Mouse (Mus musculus): ENCODE data around the gene F11. TPM values are rescaled to one million over a fixed set of nuclear protein-coding genes. Genes with fewer than 3 reads are reported as not detected.

Gene F11
- total and polyA plus RNA-seq, 2 experiments: 21.6 to 92.1 TPM

DNA sequence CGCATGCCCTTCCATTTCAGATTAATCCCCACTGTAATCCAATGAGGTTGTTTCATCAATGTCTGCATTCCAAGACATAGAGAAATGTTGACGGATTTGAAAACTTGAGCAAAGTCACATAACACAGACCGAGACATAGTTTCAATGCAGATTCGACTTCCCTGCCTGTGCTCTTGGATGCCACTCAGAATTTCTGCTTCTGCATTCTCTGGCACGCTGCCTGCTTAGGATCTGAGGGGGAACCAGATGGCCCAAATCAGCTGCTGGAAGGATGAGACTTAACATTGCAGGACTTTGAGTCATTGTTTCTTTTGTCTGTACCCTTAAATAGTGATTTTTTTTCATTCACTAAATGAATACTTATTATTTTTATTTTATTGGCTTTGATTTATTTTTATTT is 60.2 kb downstream of the F11 start:
- H3K36me3 ChIP-seq (ENCODE audit: control insufficient read depth, insufficient read depth, low read length): no peaks in the 10 kb centered on the region
- WGBS: 85% methylated on average over 5 of the region's 5 CpGs
- H3K9ac ChIP-seq (ENCODE audit: low read depth, low read length): no peak overlapping the region
- no peaks in the 10 kb centered on the region for H3K27me3 ChIP-seq (ENCODE audit: control insufficient read depth, insufficient read depth, low read length)
- DNase-seq (ENCODE audit: extremely low read depth, low read depth, low spot score): no peak
- no peak overlapping the region for H3K4me3 ChIP-seq (ENCODE audit: insufficient read depth, low read depth, low read length)
- no peak overlapping the region for H3K27ac ChIP-seq (replicated peaks; ENCODE audit: insufficient read depth, low read depth, low read length)
- TF ChIP-seq POLR2A (IDR thresholded peaks at IDR 0.05; ENCODE audit: extremely low read depth, insufficient read depth, low read length) (no peak), CTCF (IDR thresholded peaks at IDR 0.05; ENCODE audit: low read depth, low read length) (no peak)
- no peaks in the 10 kb centered on the region for H3K4me1 ChIP-seq (ENCODE audit: control insufficient read depth, insufficient read depth, low read length)
- H3K79me2 ChIP-seq (ENCODE audit: control insufficient read depth, insufficient read depth, low read length): no peaks in the 10 kb centered on the region

DNA sequence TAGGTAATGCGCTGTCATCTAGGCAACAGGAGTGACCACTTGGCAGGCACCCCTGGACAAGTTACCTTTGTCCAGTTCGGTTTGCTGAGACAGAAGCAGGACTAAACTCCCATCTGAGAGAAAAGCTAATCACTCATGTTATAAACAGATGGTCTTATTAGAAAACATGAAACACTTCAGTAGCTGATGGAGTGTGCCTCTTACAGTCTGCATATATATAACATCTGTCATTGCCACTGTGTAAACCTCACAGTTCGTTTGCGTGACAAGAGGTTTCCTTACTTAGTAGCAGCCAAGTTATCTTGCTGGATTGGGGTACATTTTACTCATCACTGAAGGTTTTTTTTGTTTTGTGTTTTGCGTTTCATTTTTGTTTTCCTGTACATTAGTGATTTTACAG is 64.5 kb downstream of the F11 start:
- no peaks in the 10 kb centered on the region for H3K4me1 ChIP-seq (ENCODE audit: control insufficient read depth, insufficient read depth, low read length)
- H3K27me3 ChIP-seq (ENCODE audit: control insufficient read depth, insufficient read depth, low read length): no peaks in the 10 kb centered on the region
- no peak overlapping the region for H3K27ac ChIP-seq (replicated peaks; ENCODE audit: insufficient read depth, low read depth, low read length)
- 85% methylated on average over 5 of the region's 5 CpGs for WGBS
- no peaks in the 10 kb centered on the region for H3K36me3 ChIP-seq (ENCODE audit: control insufficient read depth, insufficient read depth, low read length)
- TF ChIP-seq POLR2A (IDR thresholded peaks at IDR 0.05; ENCODE audit: extremely low read depth, insufficient read depth, low read length): no peak
- TF ChIP-seq CTCF (IDR thresholded peaks at IDR 0.05; ENCODE audit: low read depth, low read length): no peak
- H3K79me2 ChIP-seq (ENCODE audit: control insufficient read depth, insufficient read depth, low read length): no peaks in the 10 kb centered on the region
- no peak for DNase-seq (ENCODE audit: extremely low read depth, low read depth, low spot score)
- no peak overlapping the region for H3K4me3 ChIP-seq (ENCODE audit: insufficient read depth, low read depth, low read length)
- no peak overlapping the region for H3K9ac ChIP-seq (ENCODE audit: low read depth, low read length)

DNA sequence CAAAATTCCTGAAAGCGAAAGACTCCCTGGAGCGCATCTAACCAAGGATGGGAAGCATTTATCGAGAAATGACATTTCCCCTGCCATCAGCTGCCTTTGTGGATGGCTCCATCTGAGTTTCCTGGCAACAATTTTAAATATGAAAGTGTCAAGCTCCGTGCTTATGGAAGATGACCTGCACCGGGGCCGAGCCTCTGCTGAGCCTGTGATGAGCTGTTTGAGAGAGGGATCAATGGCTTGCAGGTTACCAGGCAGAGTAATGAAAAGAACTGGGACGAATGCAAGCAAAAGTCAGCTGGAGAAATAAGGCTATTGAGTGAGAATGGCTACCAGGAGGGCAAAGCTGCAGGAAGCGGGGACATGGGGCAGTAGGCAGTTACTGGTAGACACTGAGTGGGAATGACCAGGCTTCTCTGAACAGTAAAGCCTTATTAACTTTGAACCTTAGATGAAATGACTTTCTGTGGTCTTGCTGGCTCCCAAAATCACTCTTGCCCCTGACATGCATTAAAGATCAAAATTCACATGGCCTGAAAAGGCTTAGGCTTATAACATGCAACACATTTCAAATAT is 65.8 kb downstream of the F11 start:
- Histone ChIP-seq H3K4me3 (ENCODE audit: insufficient read depth, low read depth, low read length) (no peak overlapping the region), H3K36me3 (ENCODE audit: control insufficient read depth, insufficient read depth, low read length) (no peaks in the 10 kb centered on the region), H3K79me2 (ENCODE audit: control insufficient read depth, insufficient read depth, low read length) (no peaks in the 10 kb centered on the region), H3K27ac (replicated peaks; ENCODE audit: insufficient read depth, low read depth, low read length) (no peak overlapping the region), H3K27me3 (ENCODE audit: control insufficient read depth, insufficient read depth, low read length) (no peaks in the 10 kb centered on the region), H3K4me1 (ENCODE audit: control insufficient read depth, insufficient read depth, low read length) (no peaks in the 10 kb centered on the region), H3K9ac (ENCODE audit: low read depth, low read length) (no peak overlapping the region)
- TF ChIP-seq POLR2A (IDR thresholded peaks at IDR 0.05; ENCODE audit: extremely low read depth, insufficient read depth, low read length) (no peak), CTCF (IDR thresholded peaks at IDR 0.05; ENCODE audit: low read depth, low read length) (no peak)
- no peak for DNase-seq (ENCODE audit: extremely low read depth, low read depth, low spot score)
- WGBS: 82% methylated on average over 8 of the region's 8 CpGs

Other genes with a start within 250 kb of the F11 start
- 0.34 and 0.37 TPM in 2 replicates for gene Mtnr1a, start 192.9 kb downstream of the F11 start, total RNA-seq (2014; rRNA removed)
- gene Mtnr1a, start 192.9 kb downstream of the F11 start, polyA plus RNA-seq (2012; rRNA removed): 0.22 and 0.35 TPM in 2 replicates
- 205 and 206 TPM in 2 replicates for gene Klkb1, start 32.8 kb upstream of the F11 start, total RNA-seq (2014; rRNA removed)
- gene Klkb1, start 32.8 kb upstream of the F11 start, polyA plus RNA-seq (2012; rRNA removed): 62.6 and 67.7 TPM in 2 replicates
- gene Gm45753, start 46.4 kb upstream of the F11 start, total RNA-seq (2014; rRNA removed): 0.37 and 1.3 TPM in 2 replicates
- 0.21 and 0.24 TPM in 2 replicates for gene Gm45753, start 46.4 kb upstream of the F11 start, polyA plus RNA-seq (2012; rRNA removed)
- 170 and 235 TPM in 2 replicates for gene Cyp4v3, start 71.2 kb upstream of the F11 start, total RNA-seq (2014; rRNA removed)
- 60.2 and 66.1 TPM in 2 replicates for gene Cyp4v3, start 71.2 kb upstream of the F11 start, polyA plus RNA-seq (2012; rRNA removed)
- 8.3 and 8.7 TPM in 2 replicates for gene Fam149a, start 120.3 kb upstream of the F11 start, total RNA-seq (2014; rRNA removed)
- 10.7 and 11.1 TPM in 2 replicates for gene Fam149a, start 120.3 kb upstream of the F11 start, polyA plus RNA-seq (2012; rRNA removed)
- gene Tlr3, start 149.0 kb upstream of the F11 start, total RNA-seq (2014; rRNA removed): 3.6 and 5.3 TPM in 2 replicates
- gene Tlr3, start 149.0 kb upstream of the F11 start, polyA plus RNA-seq (2012; rRNA removed): 1.2 and 2.6 TPM in 2 replicates
- gene Sorbs2, start 245.8 kb upstream of the F11 start, total RNA-seq (2014; rRNA removed): 40.7 and 60.9 TPM in 2 replicates
- 49.3 and 51.9 TPM in 2 replicates for gene Sorbs2, start 245.8 kb upstream of the F11 start, polyA plus RNA-seq (2012; rRNA removed)